Mouse (Mus musculus) limb, embryonic 14.5 days (tissue): Measurements from ENCODE around the gene Ano4. TPM values are rescaled to one million over a fixed set of nuclear protein-coding genes. Genes with fewer than 3 reads are reported as not detected.

Source experiments
- ATAC-seq: fragments of 200-750 bp; cut with Nextera tagmentation; 2 replicates; pipeline ENCODE4 v1.8.0; 2017; ENCODE audit warnings: low read depth, moderate number of reproducible peaks, moderate TSS enrichment; ENCODE audit not compliant: low FRiP score
- DNase-seq: peaks from one replicate; pipeline ENCODE4 v3.0.0-alpha.2; 2015; ENCODE audit warnings: low spot score
- H3K27ac ChIP-seq: fragments of 300-500 bp; sonication (generic); replicated peaks from 2 replicates; pipeline ENCODE4 v1.5.1; 2014; ENCODE audit warnings: low read depth, mild to moderate bottlenecking, low read length, moderate library complexity, mixed read lengths
- H3K27me3 ChIP-seq: fragments of 300-500 bp; sonication (generic); 2 replicates; pipeline ENCODE4 v1.6.1; 2014; ENCODE audit warnings: low read length, mixed read lengths; ENCODE audit not compliant: control insufficient read depth, insufficient read depth
- H3K36me3 ChIP-seq: fragments of 300-500 bp; sonication (generic); 2 replicates; pipeline ENCODE4 v1.6.1; 2014; ENCODE audit warnings: mild to moderate bottlenecking, low read length, moderate library complexity, mixed read lengths; ENCODE audit not compliant: control insufficient read depth, insufficient read depth
- H3K4me1 ChIP-seq: fragments of 300-500 bp; sonication (generic); 2 replicates; pipeline ENCODE4 v1.6.1; 2014; ENCODE audit warnings: antibody characterized with exemption, low read length, mixed read lengths; ENCODE audit not compliant: control insufficient read depth, insufficient read depth
- H3K4me2 ChIP-seq: fragments of 300-500 bp; sonication (generic); replicated peaks from 2 replicates; pipeline ENCODE4 v1.6.1; 2014; ENCODE audit warnings: low read depth, mild to moderate bottlenecking, low read length, moderate library complexity; ENCODE audit not compliant: severe bottlenecking
- H3K4me3 ChIP-seq: fragments of 300-500 bp; sonication (generic); replicated peaks from 2 replicates; pipeline ENCODE4 v1.5.1; 2014; ENCODE audit warnings: low read length
- H3K9ac ChIP-seq: fragments of 300-500 bp; sonication (generic); 2 replicates; pipeline ENCODE4 v1.6.1; 2014; ENCODE audit warnings: mild to moderate bottlenecking, low read depth, low read length, moderate library complexity; ENCODE audit not compliant: severe bottlenecking
- H3K9me3 ChIP-seq: fragments of 300-500 bp; sonication (generic); 2 replicates; pipeline ENCODE4 v1.6.1; 2016; ENCODE audit warnings: low read length; ENCODE audit not compliant: control insufficient read depth
- POLR2A ChIP-seq: fragments of 200-500 bp; IDR thresholded peaks from 2 replicates; pipeline ENCODE4 v1.8.0; 2012; ENCODE audit warnings: inconsistent platforms, mild to moderate bottlenecking, moderate library complexity, borderline replicate concordance; ENCODE audit not compliant: insufficient read depth, insufficient read length; ENCODE audit errors: extremely low read depth
- WGBS: fragments of 180-500 bp; shearing (Covaris S2); extraction: QIAGEN DNeasy Blood & Tissue Kit; methylation state at CpG from one replicate; pipeline ENCODE4 v1.1.7; 2014; 5-methylcytosine and 5-hydroxymethylcytosine counted together
- polyA plus RNA-seq, 2 experiments: library from polyadenylated mRNA; depleted of rRNA in 1 of 2; stranded (reverse) in 1 of 2; unstranded in 1 of 2; fragments of >200 nt; fragmentation: Nextera tagmentation in 1 of 2; extraction: Ambion mirVana in 1 of 2; gene quantifications; 2 replicates each; pipeline versions ENCODE4 v1.2.1 to v1.2.3; 2012 to 2014

Gene Ano4
- polyA plus RNA-seq, 2 experiments: 0.50 to 1.0 TPM

- ATAC-seq: no peak
- H3K4me2 ChIP-seq: no peak overlapping the region
- H3K4me3 ChIP-seq: no peak overlapping the region
- no peak for TF ChIP-seq POLR2A
- H3K27me3 ChIP-seq: no peaks in the 10 kb centered on the region
- 61% methylated on average over 2 of the region's 2 CpGs for WGBS
- H3K9ac ChIP-seq: no peak overlapping the region
- H3K36me3 ChIP-seq: no peaks in the 10 kb centered on the region
- H3K9me3 ChIP-seq: no peaks in the 10 kb centered on the region
- no peak overlapping the region for H3K27ac ChIP-seq
- H3K4me1 ChIP-seq: no peaks in the 10 kb centered on the region; the same call in 1 of the 2 replicates
- DNase-seq: no peak
Measured at GRCm38 (mm10) chr10:89103594-89103993, 241.0 kb downstream of the Ano4 start.

GRCm38 (mm10) chr10:89102025-89102424 lies 242.5 kb downstream of the Ano4 start:
- no peak overlapping the region for H3K9ac ChIP-seq
- H3K36me3 ChIP-seq: no peaks in the 10 kb centered on the region
- no peaks in the 10 kb centered on the region for H3K27me3 ChIP-seq
- H3K4me1 ChIP-seq: no peaks in the 10 kb centered on the region; the same call in 1 of the 2 replicates
- H3K4me3 ChIP-seq: no peak overlapping the region
- no peaks in the 10 kb centered on the region for H3K9me3 ChIP-seq
- TF ChIP-seq POLR2A: no peak
- no peak overlapping the region for H3K4me2 ChIP-seq
- 16% methylated on average over 7 of the region's 7 CpGs for WGBS
- ATAC-seq (no peak), DNase-seq (no peak)
- no peak overlapping the region for H3K27ac ChIP-seq

GRCm38 (mm10) chr10:89098183-89098582 lies 246.4 kb downstream of the Ano4 start:
- no peak for TF ChIP-seq POLR2A
- DNase-seq (no peak), ATAC-seq (no peak)
- Histone ChIP-seq H3K4me1 (no peaks in the 10 kb centered on the region; the same call in 1 of the 2 replicates), H3K36me3 (no peaks in the 10 kb centered on the region), H3K27me3 (no peaks in the 10 kb centered on the region), H3K4me3 (no peak overlapping the region), H3K9ac (no peak overlapping the region), H3K4me2 (no peak overlapping the region), H3K27ac (no peak overlapping the region), H3K9me3 (no peaks in the 10 kb centered on the region)
- 74% methylated on average over 4 of the region's 4 CpGs for WGBS

GRCm38 (mm10) chr10:89092350-89093040 lies 252.1 kb downstream of the Ano4 start:
- no peak overlapping the region for H3K27ac ChIP-seq
- no peak for TF ChIP-seq POLR2A
- H3K36me3 ChIP-seq: no peaks in the 10 kb centered on the region
- no peak overlapping the region for H3K4me2 ChIP-seq
- ATAC-seq: no peak
- no peak overlapping the region for H3K4me3 ChIP-seq
- DNase-seq: no peak
- no peaks in the 10 kb centered on the region for H3K27me3 ChIP-seq
- H3K9me3 ChIP-seq: no peaks in the 10 kb centered on the region
- 67% methylated on average over 9 of the region's 9 CpGs for WGBS
- H3K4me1 ChIP-seq: no peaks in the 10 kb centered on the region
- H3K9ac ChIP-seq: no peak overlapping the region

- ATAC-seq (no peak), DNase-seq (no peak)
- no peak overlapping the region for H3K27ac ChIP-seq
- H3K4me1 ChIP-seq: no peaks in the 10 kb centered on the region
- WGBS: 92% methylated on average over 5 of the region's 5 CpGs
- H3K4me3 ChIP-seq: no peak overlapping the region
- H3K9me3 ChIP-seq: no peaks in the 10 kb centered on the region
- no peak overlapping the region for H3K9ac ChIP-seq
- H3K36me3 ChIP-seq: no peaks in the 10 kb centered on the region
- no peaks in the 10 kb centered on the region for H3K27me3 ChIP-seq
- no peak for TF ChIP-seq POLR2A
- H3K4me2 ChIP-seq: no peak overlapping the region
Measured at GRCm38 (mm10) chr10:89077447-89077846, 267.1 kb downstream of the Ano4 start.
